Mouse (Mus musculus): ENCODE results near the gene Lbhd2.

Lbhd2 gene

GRCm38 (mm10) chr12:111432097-111432496 is 25.5 kb downstream of the Lbhd2 start:
- DNase-seq (ENCODE audit: low spot score): no peak

GRCm38 (mm10) chr12:111432751-111433331 is 26.2 kb downstream of the Lbhd2 start:
- no peak for DNase-seq (ENCODE audit: low spot score)

- no peak for DNase-seq (ENCODE audit: low spot score)
Measured at GRCm38 (mm10) chr12:111434164-111434744, 27.6 kb downstream of the Lbhd2 start.

GRCm38 (mm10) chr12:111434745-111435327 is 28.2 kb downstream of the Lbhd2 start:
- DNase-seq (ENCODE audit: low spot score): no peak

- no peak for DNase-seq (ENCODE audit: low spot score)
Measured at GRCm38 (mm10) chr12:111436170-111436569, 29.6 kb downstream of the Lbhd2 start.

GRCm38 (mm10) chr12:111436640-111437039 is 30.0 kb downstream of the Lbhd2 start:
- DNase-seq (ENCODE audit: low spot score): no peak

- no peak for DNase-seq (ENCODE audit: low spot score)
Measured at GRCm38 (mm10) chr12:111437222-111437900, 30.8 kb downstream of the Lbhd2 start.

GRCm38 (mm10) chr12:111438850-111439249 is 32.2 kb downstream of the Lbhd2 start:
- no peak for DNase-seq (ENCODE audit: low spot score)

- no peak for DNase-seq (ENCODE audit: low spot score)
Measured at GRCm38 (mm10) chr12:111440701-111441373, 34.2 kb downstream of the Lbhd2 start.

GRCm38 (mm10) chr12:111441523-111441922 is 34.9 kb downstream of the Lbhd2 start:
- DNase-seq (ENCODE audit: low spot score): no peak

GRCm38 (mm10) chr12:111442309-111443010 is 35.9 kb downstream of the Lbhd2 start, which contains the start of gene Tnfaip2:
Gene Tnfaip2, plus strand, starts transcription at chr12:111442469.
- peak; percentile 76 for DNase-seq (ENCODE audit: low spot score)

- no peak for DNase-seq (ENCODE audit: low spot score)
Measured at GRCm38 (mm10) chr12:111443011-111443870, 36.6 kb downstream of the Lbhd2 start.

- no peak for DNase-seq (ENCODE audit: low spot score)
Measured at GRCm38 (mm10) chr12:111443921-111444831, 37.6 kb downstream of the Lbhd2 start.

- DNase-seq (ENCODE audit: low spot score): no peak
Measured at GRCm38 (mm10) chr12:111445161-111445889, 38.7 kb downstream of the Lbhd2 start.

GRCm38 (mm10) chr12:111445890-111446613 is 39.4 kb downstream of the Lbhd2 start:
- no peak for DNase-seq (ENCODE audit: low spot score)

- no peak for DNase-seq (ENCODE audit: low spot score)
Measured at GRCm38 (mm10) chr12:111446745-111447144, 40.1 kb downstream of the Lbhd2 start.

GRCm38 (mm10) chr12:111447350-111447749 is 40.7 kb downstream of the Lbhd2 start:
- no peak for DNase-seq (ENCODE audit: low spot score)

Data from testis, postnatal 10 days (tissue).